Mouse (Mus musculus) liver, adult 2 months (tissue): ENCODE measurements around the gene Rexo1.

Source experiments
- CTCF ChIP-seq: fragments of 200-500 bp; IDR thresholded peaks from 2 replicates; pipeline ENCODE4 v1.5.1; 2011; ENCODE audit warnings: low read depth, low read length, control low read depth
- POLR2A ChIP-seq: fragments of 200-500 bp; IDR thresholded peaks from 2 replicates; pipeline ENCODE4 v1.6.1; 2011; ENCODE audit warnings: low read length, control low read depth; ENCODE audit not compliant: insufficient read depth; ENCODE audit errors: extremely low read depth

- no peak for TF ChIP-seq CTCF
- no peak for TF ChIP-seq POLR2A
These were observed 57.6 kb downstream of the Rexo1 start for GRCm38 (mm10) chr10:80503599-80504220.
